Mouse (Mus musculus) brain, embryonic 14.5 days (tissue): Measurements from ENCODE around the gene Apol9a.

ENCODE experiments used
- CTCF ChIP-seq: fragments of 200-500 bp; IDR thresholded peaks from 2 replicates; pipeline ENCODE4 v1.5.1; 2012; ENCODE audit warnings: inconsistent platforms, mild to moderate bottlenecking, moderate library complexity, borderline replicate concordance; ENCODE audit not compliant: insufficient read depth, insufficient read length; ENCODE audit errors: extremely low read depth
- POLR2A ChIP-seq: fragments of 200-500 bp; IDR thresholded peaks from 2 replicates; pipeline ENCODE4 v1.6.1; 2012; ENCODE audit warnings: mild to moderate bottlenecking, inconsistent platforms, borderline replicate concordance; ENCODE audit not compliant: poor library complexity, insufficient read depth, insufficient read length, severe bottlenecking; ENCODE audit errors: extremely low read depth

DNA sequence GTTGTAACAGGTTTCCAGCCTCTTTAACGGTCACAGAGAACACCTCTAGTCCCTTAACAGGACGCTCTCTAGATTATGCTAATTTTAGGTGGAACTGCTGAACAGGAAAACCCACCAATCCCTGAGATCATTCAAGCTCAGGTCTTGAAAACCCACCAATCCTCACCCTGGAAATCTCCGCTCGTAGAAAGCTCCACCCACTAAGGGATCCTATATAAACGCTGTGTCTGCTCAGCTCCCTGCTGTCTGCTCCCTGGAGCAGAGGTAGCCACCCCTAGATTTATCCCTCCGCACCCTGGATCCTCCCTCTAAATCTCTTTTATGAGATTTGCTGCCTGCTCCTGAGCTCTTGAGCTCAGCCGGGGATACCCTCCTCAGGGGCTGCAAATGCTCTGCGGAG lies 40.3 kb downstream of the Apol9a start:
- TF ChIP-seq CTCF = no peak
- TF ChIP-seq POLR2A = no peak
